Mouse (Mus musculus) heart, postnatal 0 days (tissue): ENCODE measurements around the gene Ube2j2. TPM values are rescaled to one million over a fixed set of nuclear protein-coding genes. Genes with fewer than 3 reads are reported as not detected.

Experiments used
- ATAC-seq: fragments of 200-750 bp; cut with Nextera tagmentation; 2 replicates; pipeline ENCODE4 v1.8.0; 2017; ENCODE audit warnings: low read depth, moderate number of reproducible peaks, moderate library complexity; ENCODE audit not compliant: insufficient read depth
- DNase-seq: peaks from one replicate; pipeline ENCODE4 v3.0.0-alpha.2; 2016; ENCODE audit warnings: low spot score
- H3K27ac ChIP-seq: fragments of 300-500 bp; sonication (generic); 2 replicates; pipeline ENCODE4 v1.5.1; 2014; ENCODE audit warnings: low read depth, mild to moderate bottlenecking
- H3K27me3 ChIP-seq: fragments of 300-500 bp; sonication (generic); 2 replicates; pipeline ENCODE4 v1.6.1; 2014; ENCODE audit warnings: low read length, mixed read lengths; ENCODE audit not compliant: control insufficient read depth, insufficient read depth
- H3K36me3 ChIP-seq: fragments of 300-500 bp; sonication (generic); replicated peaks from 2 replicates; pipeline ENCODE4 v1.6.1; 2014; ENCODE audit warnings: low read length, mixed read lengths; ENCODE audit not compliant: control insufficient read depth, insufficient read depth
- H3K4me1 ChIP-seq: fragments of 300-500 bp; sonication (generic); 2 replicates; pipeline ENCODE4 v1.6.1; 2014; ENCODE audit warnings: antibody characterized with exemption; ENCODE audit not compliant: control insufficient read depth, insufficient read depth
- H3K4me2 ChIP-seq: fragments of 300-500 bp; sonication (generic); 2 replicates; pipeline ENCODE4 v1.6.1; 2014; ENCODE audit warnings: low read depth, mild to moderate bottlenecking, low read length, moderate library complexity
- H3K4me3 ChIP-seq: fragments of 300-500 bp; sonication (generic); 2 replicates; pipeline ENCODE4 v1.5.1; 2014; ENCODE audit warnings: low read depth, low read length
- H3K9ac ChIP-seq: fragments of 300-500 bp; sonication (generic); replicated peaks from 2 replicates; pipeline ENCODE4 v1.6.1; 2014; ENCODE audit warnings: low read depth, low read length, mixed read lengths
- H3K9me3 ChIP-seq: fragments of 300-500 bp; sonication (generic); replicated peaks from 2 replicates; pipeline ENCODE4 v1.6.1; 2016; ENCODE audit warnings: low read length; ENCODE audit not compliant: control insufficient read depth
- CTCF ChIP-seq: IDR thresholded peaks from 2 replicates; pipeline ENCODE4 v1.5.1; 2016; ENCODE audit warnings: antibody characterized with exemption, control low read depth, low read depth
- EP300 ChIP-seq: IDR thresholded peaks from 2 replicates; pipeline ENCODE4 v1.6.1; 2016; ENCODE audit warnings: antibody characterized with exemption, low read depth
- WGBS: fragments of 180-500 bp; shearing (Covaris S2); extraction: QIAGEN DNeasy Blood & Tissue Kit; methylation state at CpG from one replicate; pipeline ENCODE4 v1.1.7; 2014; 5-methylcytosine and 5-hydroxymethylcytosine counted together
- microRNA-seq: library from miRNA; unstranded; fragments of <30 nt; microRNA quantifications from one replicate; pipeline ENCODE4, GENCODE M21; 2016
- polyA plus RNA-seq: library from polyadenylated mRNA; unstranded; fragments of >200 nt; fragmentation: Nextera tagmentation; extraction: Ambion mirVana; gene quantifications from 2 replicates; pipeline ENCODE4 v1.2.1, GENCODE M21; 2015
- total RNA-seq: library from RNA; depleted of rRNA; stranded (reverse); fragments of >200 nt; gene quantifications from 2 replicates; pipeline ENCODE4 v1.2.3, GENCODE M21; 2014; ENCODE audit warnings: low replicate concordance; rRNA removed

Ube2j2 gene
- total and polyA plus RNA-seq, 2 experiments from 2014 or later, result 46.4 to 66.9 TPM

DNA sequence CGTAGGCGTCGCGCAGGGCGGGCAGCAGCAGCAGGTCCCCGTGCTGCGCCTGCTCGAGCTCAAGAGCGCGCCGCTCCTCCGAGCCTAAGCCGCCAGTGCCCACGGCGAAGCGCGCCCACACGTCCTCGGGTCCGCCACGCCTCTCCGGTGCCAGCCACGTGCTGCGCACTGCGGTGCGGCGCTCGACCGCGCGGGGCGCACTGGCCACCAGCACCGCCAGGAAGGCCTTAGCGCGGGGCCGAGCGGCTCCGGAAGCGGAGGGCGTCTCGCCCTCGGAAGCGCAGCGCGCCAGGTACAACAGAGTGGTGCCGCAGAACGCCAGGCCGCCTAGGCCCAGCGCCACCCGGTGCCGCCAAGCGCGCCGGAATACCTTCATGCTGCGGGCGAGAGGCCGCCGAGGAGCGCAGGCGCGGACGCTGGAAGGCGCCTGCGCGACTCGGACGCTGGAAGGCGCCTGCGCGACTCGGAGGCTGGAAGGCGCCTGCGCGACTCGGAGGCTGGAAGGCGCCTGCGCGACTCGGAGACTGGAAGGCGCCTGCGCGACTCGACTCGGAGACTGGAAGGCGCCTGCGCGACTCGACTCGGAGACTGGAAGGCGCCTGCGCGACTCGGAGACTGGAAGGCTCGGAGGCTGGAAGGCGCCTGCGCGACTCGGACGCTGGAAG is 48.7 kb downstream of the Ube2j2 start, which contains the start of the genes B3galt6 and Sdf4:
Gene B3galt6, minus strand, starts transcription at position 409 of the 665 bp plus-strand sequence.
Gene Sdf4, plus strand, starts transcription at position 632 of the 665 bp plus-strand sequence.
- no peaks in the 10 kb centered on the region for H3K9me3 ChIP-seq
- no peaks in the 10 kb centered on the region for H3K27me3 ChIP-seq
- peak within 1 kb of the TSS; percentile 98 for H3K4me3 ChIP-seq
- under 1% methylated on average over 91 of the region's 99 CpGs for WGBS
- peaks cover 22% of the 10 kb centered on the region for H3K4me1 ChIP-seq
- H3K9ac ChIP-seq, result peak within 1 kb of the TSS; percentile 83
- DNase-seq (peak; percentile 73), ATAC-seq (peak; percentile 90)
- TF ChIP-seq EP300, result no peak
- peak; percentile 53 for TF ChIP-seq CTCF
- peak within 1 kb of the TSS; percentile 95 for H3K27ac ChIP-seq
- H3K4me2 ChIP-seq, result peak within 1 kb of the TSS; percentile 80
- peaks cover 15% of the 10 kb centered on the region for H3K36me3 ChIP-seq

- Histone ChIP-seq H3K9me3 (no peaks in the 10 kb centered on the region), H3K36me3 (peaks cover 21% of the 10 kb centered on the region), H3K27ac (peak overlapping the region; percentile 95), H3K9ac (peak overlapping the region; percentile 83), H3K27me3 (no peaks in the 10 kb centered on the region), H3K4me1 (peaks cover 22% of the 10 kb centered on the region), H3K4me3 (peak overlapping the region; percentile 98), H3K4me2 (peak overlapping the region; percentile 80)
- TF ChIP-seq EP300, result no peak; the same call in 1 of the 2 replicates
- no peak for TF ChIP-seq CTCF
- peak; percentile 79 for ATAC-seq
- DNase-seq, result peak; percentile 96
- under 1% methylated on average over 70 of the region's 70 CpGs for WGBS
Measured at GRCm38 (mm10) chr4:155992906-155993547, 49.4 kb downstream of the Ube2j2 start.

DNA sequence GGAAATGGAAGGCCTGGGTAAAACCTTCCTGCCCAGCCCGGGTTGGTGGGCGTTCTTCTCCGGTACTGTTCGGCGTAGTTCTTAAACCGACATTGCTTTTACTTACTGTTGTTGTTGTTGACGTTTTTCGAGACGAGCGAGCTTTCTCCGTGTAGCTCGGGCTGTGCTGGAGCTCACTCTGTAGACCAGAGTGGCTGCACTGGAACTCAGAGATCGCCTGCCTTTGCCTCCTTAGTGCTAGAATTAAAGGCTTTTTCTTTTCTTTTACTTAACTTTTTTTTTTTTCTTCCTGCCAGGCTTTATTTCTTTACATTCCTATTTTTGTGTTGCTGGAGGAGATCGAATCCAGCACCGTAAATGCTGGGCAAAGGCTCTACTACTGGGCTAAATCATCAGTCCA is 50.0 kb downstream of the Ube2j2 start:
- peak overlapping the region; percentile 95 for H3K27ac ChIP-seq
- 3% methylated on average over 15 of the region's 15 CpGs for WGBS
- peaks cover 27% of the 10 kb centered on the region for H3K36me3 ChIP-seq
- peak overlapping the region; percentile 98 for H3K4me3 ChIP-seq
- H3K27me3 ChIP-seq, result no peaks in the 10 kb centered on the region
- DNase-seq (no peak), ATAC-seq (no peak)
- peak overlapping the region; percentile 80 for H3K4me2 ChIP-seq
- H3K9ac ChIP-seq, result peak overlapping the region; percentile 83
- no peaks in the 10 kb centered on the region for H3K9me3 ChIP-seq
- peaks cover 22% of the 10 kb centered on the region for H3K4me1 ChIP-seq
- TF ChIP-seq EP300, result no peak
- TF ChIP-seq CTCF, result no peak

DNA sequence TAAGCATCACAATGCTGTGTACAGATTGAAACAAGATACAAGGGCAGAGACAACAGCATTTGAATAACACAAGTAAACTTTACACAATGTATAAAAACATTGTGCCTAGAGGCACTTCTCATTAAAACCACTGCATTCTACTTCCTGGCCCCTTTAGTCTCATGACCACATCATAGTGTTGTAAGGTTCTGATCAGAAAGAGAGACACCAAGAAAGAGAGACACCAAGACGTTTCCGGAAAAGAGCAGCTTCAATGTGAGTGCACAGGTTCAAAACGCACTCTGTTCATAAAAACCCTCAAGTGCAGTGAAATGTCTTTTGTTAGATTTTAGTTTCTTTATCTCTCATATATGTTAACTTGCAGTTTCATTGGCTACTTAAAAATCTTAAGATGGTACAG is 60.5 kb downstream of the Ube2j2 start:
- H3K36me3 ChIP-seq, result peaks cover 84% of the 10 kb centered on the region
- WGBS, result 90% methylated on average over 3 of the region's 3 CpGs

DNA sequence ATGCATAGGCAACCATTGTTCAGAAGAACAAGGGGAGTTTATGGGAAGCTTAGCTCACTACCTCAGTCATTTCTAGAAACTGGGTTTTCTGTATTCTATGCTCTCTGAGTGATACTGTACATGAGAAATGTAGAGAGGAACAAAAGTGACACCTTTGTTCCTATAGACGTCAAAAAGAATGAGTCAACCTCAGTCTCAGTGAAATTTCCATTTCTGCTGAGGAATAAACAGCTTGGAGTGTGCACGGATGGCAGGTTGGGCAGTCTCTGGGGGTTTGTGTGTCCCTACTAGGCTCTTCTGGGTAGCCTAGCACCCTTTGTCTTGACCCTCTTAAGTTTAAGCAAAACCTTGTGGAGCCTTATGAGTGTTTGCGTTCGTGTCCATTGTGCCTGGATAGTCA is 64.7 kb downstream of the Ube2j2 start:
- Histone ChIP-seq H3K4me1 (no peaks in the 10 kb centered on the region), H3K27me3 (no peaks in the 10 kb centered on the region), H3K9me3 (no peaks in the 10 kb centered on the region), H3K27ac (no peak overlapping the region), H3K4me3 (no peak overlapping the region), H3K36me3 (peaks cover 75% of the 10 kb centered on the region), H3K4me2 (no peak overlapping the region), H3K9ac (no peak overlapping the region)
- TF ChIP-seq EP300 (no peak), CTCF (no peak)
- WGBS, result 96% methylated on average over 4 of the region's 4 CpGs
- ATAC-seq (no peak), DNase-seq (no peak)

More for the DNA sequence above, 60.5 kb downstream of the Ube2j2 start:
- no peak for DNase-seq
- no peak overlapping the region for H3K9ac ChIP-seq
- no peak overlapping the region for H3K4me3 ChIP-seq
- no peak overlapping the region for H3K4me2 ChIP-seq
- no peaks in the 10 kb centered on the region for H3K4me1 ChIP-seq
- TF ChIP-seq CTCF (no peak), EP300 (no peak)
- H3K27ac ChIP-seq, result no peak overlapping the region
- H3K27me3 ChIP-seq, result no peaks in the 10 kb centered on the region
- no peak for ATAC-seq
- H3K9me3 ChIP-seq, result no peaks in the 10 kb centered on the region

Small RNA genes within 50 kb of the gene (microRNA-seq; reads per million reads assigned to microRNA genes)
- not detected for gene Gm22991

Other genes with a start within 250 kb of the Ube2j2 start
- 4.1 and 9.7 TPM in 2 replicates for gene Fndc10, start 249.5 kb upstream of the Ube2j2 start, total RNA-seq
- 1.8 and 2.1 TPM in 2 replicates for gene Fndc10, start 249.5 kb upstream of the Ube2j2 start, polyA plus RNA-seq
- gene Ssu72, start 239.0 kb upstream of the Ube2j2 start, total RNA-seq, result 83.6 and 95.7 TPM in 2 replicates
- gene Ssu72, start 239.0 kb upstream of the Ube2j2 start, polyA plus RNA-seq, result 106 TPM in 2 replicates
- 0.57 and 1.7 TPM in 2 replicates for gene Tmem240, start 209.0 kb upstream of the Ube2j2 start, total RNA-seq
- gene Tmem240, start 209.0 kb upstream of the Ube2j2 start, polyA plus RNA-seq, result 0.41 and 0.48 TPM in 2 replicates
- 123 and 128 TPM in 2 replicates for gene Atad3a, start 182.7 kb upstream of the Ube2j2 start, total RNA-seq
- gene Atad3a, start 182.7 kb upstream of the Ube2j2 start, polyA plus RNA-seq, result 85.3 and 99.3 TPM in 2 replicates
- gene Vwa1, start 169.1 kb upstream of the Ube2j2 start, total RNA-seq, result 15.5 and 20.0 TPM in 2 replicates
- gene Vwa1, start 169.1 kb upstream of the Ube2j2 start, polyA plus RNA-seq, result 7.1 and 7.5 TPM in 2 replicates
- 3.4 and 4.2 TPM in 2 replicates for gene Tmem88b, start 158.0 kb upstream of the Ube2j2 start, total RNA-seq
- gene Tmem88b, start 158.0 kb upstream of the Ube2j2 start, polyA plus RNA-seq, result 2.5 and 2.9 TPM in 2 replicates
- not detected in 2 replicates for gene Ankrd65, start 153.4 kb upstream of the Ube2j2 start, total RNA-seq
- 0.26 TPM in 1 of 2 replicates, not detected in the other for gene Ankrd65, start 153.4 kb upstream of the Ube2j2 start, polyA plus RNA-seq
- gene Mrpl20, start 141.0 kb upstream of the Ube2j2 start, total RNA-seq, result 32.2 and 91.4 TPM in 2 replicates
- gene Mrpl20, start 141.0 kb upstream of the Ube2j2 start, polyA plus RNA-seq, result 188 and 207 TPM in 2 replicates
- 58.7 and 80.7 TPM in 2 replicates for gene Ccnl2, start 131.3 kb upstream of the Ube2j2 start, total RNA-seq
- gene Ccnl2, start 131.3 kb upstream of the Ube2j2 start, polyA plus RNA-seq, result 79.6 and 83.0 TPM in 2 replicates
- gene Aurkaip1, start 112.6 kb upstream of the Ube2j2 start, total RNA-seq, result 122 and 146 TPM in 2 replicates
- 155 TPM in 2 replicates for gene Aurkaip1, start 112.6 kb upstream of the Ube2j2 start, polyA plus RNA-seq
- gene Mxra8, start 104.2 kb upstream of the Ube2j2 start, total RNA-seq, result 99.5 and 113 TPM in 2 replicates
- gene Mxra8, start 104.2 kb upstream of the Ube2j2 start, polyA plus RNA-seq, result 57.8 and 62.6 TPM in 2 replicates
- 49.5 and 76.4 TPM in 2 replicates for gene Dvl1, start 96.4 kb upstream of the Ube2j2 start, total RNA-seq
- gene Dvl1, start 96.4 kb upstream of the Ube2j2 start, polyA plus RNA-seq, result 2.8 and 2.9 TPM in 2 replicates
- 0.11 and 0.19 TPM in 2 replicates for gene Tas1r3, start 80.5 kb upstream of the Ube2j2 start, total RNA-seq
- gene Tas1r3, start 80.5 kb upstream of the Ube2j2 start, polyA plus RNA-seq, result 0.04 and 0.05 TPM in 2 replicates
- gene Cptp, start 74.4 kb upstream of the Ube2j2 start, total RNA-seq, result 9.8 and 11.8 TPM in 2 replicates
- gene Cptp, start 74.4 kb upstream of the Ube2j2 start, polyA plus RNA-seq, result 7.0 and 7.2 TPM in 2 replicates
- 19.0 and 25.1 TPM in 2 replicates for gene Ints11, start 74.3 kb upstream of the Ube2j2 start, total RNA-seq
- 20.0 and 21.6 TPM in 2 replicates for gene Ints11, start 74.3 kb upstream of the Ube2j2 start, polyA plus RNA-seq
- gene Pusl1, start 52.0 kb upstream of the Ube2j2 start, total RNA-seq, result 31.3 and 33.9 TPM in 2 replicates
- gene Pusl1, start 52.0 kb upstream of the Ube2j2 start, polyA plus RNA-seq, result 20.1 and 22.3 TPM in 2 replicates
- gene Acap3, start 52.0 kb upstream of the Ube2j2 start, total RNA-seq, result 16.3 and 31.2 TPM in 2 replicates
- gene Acap3, start 52.0 kb upstream of the Ube2j2 start, polyA plus RNA-seq, result 5.8 and 6.4 TPM in 2 replicates
- 42.5 and 51.4 TPM in 2 replicates for gene C1qtnf12, start 18.5 kb downstream of the Ube2j2 start, total RNA-seq
- 20.5 and 20.8 TPM in 2 replicates for gene C1qtnf12, start 18.5 kb downstream of the Ube2j2 start, polyA plus RNA-seq
- gene B3galt6, start 48.8 kb downstream of the Ube2j2 start, total RNA-seq, result 3.9 and 11.2 TPM in 2 replicates
- 5.0 and 5.7 TPM in 2 replicates for gene B3galt6, start 48.8 kb downstream of the Ube2j2 start, polyA plus RNA-seq
- 88.4 and 114 TPM in 2 replicates for gene Sdf4, start 49.0 kb downstream of the Ube2j2 start, total RNA-seq
- gene Sdf4, start 49.0 kb downstream of the Ube2j2 start, polyA plus RNA-seq, result 102 and 105 TPM in 2 replicates
- gene Tnfrsf4, start 70.0 kb downstream of the Ube2j2 start, total RNA-seq, result not detected in 2 replicates
- gene Tnfrsf4, start 70.0 kb downstream of the Ube2j2 start, polyA plus RNA-seq, result 0.26 and 0.31 TPM in 2 replicates
- gene Tnfrsf18, start 82.3 kb downstream of the Ube2j2 start, total RNA-seq, result 2.2 TPM in 1 of 2 replicates, not detected in the other
- gene Tnfrsf18, start 82.3 kb downstream of the Ube2j2 start, polyA plus RNA-seq, result 0.88 and 1.00 TPM in 2 replicates
- gene Ttll10, start 115.6 kb downstream of the Ube2j2 start, total RNA-seq, result not detected in 2 replicates
- 0.08 TPM in 1 of 2 replicates, not detected in the other for gene Ttll10, start 115.6 kb downstream of the Ube2j2 start, polyA plus RNA-seq
- gene 9430015G10Rik, start 166.2 kb downstream of the Ube2j2 start, total RNA-seq, result 6.7 and 14.6 TPM in 2 replicates
- 3.8 and 4.3 TPM in 2 replicates for gene 9430015G10Rik, start 166.2 kb downstream of the Ube2j2 start, polyA plus RNA-seq
- not detected in 2 replicates for gene Rnf223, start 186.7 kb downstream of the Ube2j2 start, total RNA-seq
- gene Rnf223, start 186.7 kb downstream of the Ube2j2 start, polyA plus RNA-seq, result not detected in 2 replicates